Mouse (Mus musculus) lung, adult 2 months (tissue): ENCODE measurements around the gene Arl15.

Experiments
- CTCF ChIP-seq: fragments of 200-500 bp; IDR thresholded peaks from 2 replicates; pipeline ENCODE4 v1.5.1; 2011; ENCODE audit warnings: mild to moderate bottlenecking, low read length, control low read depth; ENCODE audit not compliant: insufficient read depth
- POLR2A ChIP-seq: fragments of 200-500 bp; IDR thresholded peaks from 2 replicates; pipeline ENCODE4 v1.6.1; 2011; ENCODE audit warnings: low read depth, mild to moderate bottlenecking, control low read depth, low read length, borderline replicate concordance; ENCODE audit errors: extremely low read depth

DNA sequence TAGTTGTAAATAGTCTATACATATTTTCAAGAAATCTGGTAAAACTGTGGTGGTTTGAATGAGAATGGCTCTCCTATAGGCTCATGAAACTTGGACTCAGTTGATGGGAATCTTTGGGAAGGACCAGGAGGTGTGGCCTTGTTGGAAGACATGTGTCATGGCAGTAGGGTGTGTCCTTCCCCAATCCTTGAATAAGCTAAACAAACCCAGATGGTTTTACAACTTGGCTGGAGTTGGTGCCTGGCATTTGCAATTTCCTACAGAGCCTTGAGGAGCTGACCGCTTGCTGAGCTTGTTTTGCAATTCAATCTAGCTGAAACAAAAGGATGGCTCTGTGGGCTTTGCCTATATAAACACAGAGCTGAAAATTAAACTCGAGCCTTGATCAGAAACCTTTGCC is 49.0 kb upstream of the Arl15 start:
- TF ChIP-seq CTCF, result no peak
- TF ChIP-seq POLR2A, result no peak
